Mouse (Mus musculus): Measurements from ENCODE around the gene Fyb2. TPM values are rescaled to one million over a fixed set of nuclear protein-coding genes. Genes with fewer than 3 reads are reported as not detected.

The Fyb2 gene
- total RNA-seq, 2 experiments from 2014 or later = 0.34 to 0.51 TPM

DNA sequence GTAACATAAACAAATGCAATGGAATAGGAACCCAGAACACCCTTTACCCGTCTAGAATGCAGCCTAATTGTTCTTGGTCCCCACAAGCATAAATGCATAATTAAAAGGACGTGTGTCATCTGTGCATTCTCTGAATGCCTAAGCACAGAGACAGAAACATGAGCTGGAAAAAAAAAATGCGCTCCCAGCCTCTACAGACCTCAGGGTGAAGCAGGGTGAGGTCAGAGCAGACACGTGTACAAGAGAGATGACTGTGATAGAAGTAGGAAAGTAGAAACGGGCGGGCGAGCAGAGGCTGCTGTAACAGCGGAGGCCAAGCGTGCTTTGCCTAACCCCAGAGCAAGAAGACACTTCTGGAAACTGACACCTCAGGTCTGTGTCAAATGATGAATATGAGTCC, 22.8 kb downstream of the Fyb2 start:
- DNase-seq (ENCODE audit: low spot score in 2 of 2) = no peak

DNA sequence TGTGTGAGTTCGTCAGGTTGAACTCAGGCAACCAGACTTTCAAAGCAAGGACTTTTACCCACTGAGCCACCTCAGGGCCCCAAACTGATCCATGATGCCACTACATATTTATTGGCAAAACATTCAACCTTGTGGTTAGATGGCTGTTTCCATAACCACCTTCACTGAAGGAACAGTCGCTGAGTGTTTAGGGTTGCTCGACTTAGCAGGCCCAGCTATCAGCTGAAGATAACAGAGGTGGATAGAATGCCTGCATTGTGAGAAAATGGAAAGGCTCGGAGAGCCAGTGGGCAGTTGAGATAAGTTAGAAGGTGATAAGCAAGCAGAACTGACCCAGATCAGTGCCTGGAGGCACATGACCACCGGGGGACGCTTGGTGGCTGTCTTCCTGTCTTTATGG, 26.3 kb downstream of the Fyb2 start:
- DNase-seq (ENCODE audit: low spot score in 2 of 2) = no peak

GRCm38 (mm10) chr4:104941895-104942294, 28.6 kb downstream of the Fyb2 start:
- no peak for DNase-seq (ENCODE audit: low spot score in 2 of 2)

- DNase-seq (ENCODE audit: low spot score in 2 of 2) = no peak
Observed at GRCm38 (mm10) chr4:104944482-104944881, 31.2 kb downstream of the Fyb2 start.

DNA sequence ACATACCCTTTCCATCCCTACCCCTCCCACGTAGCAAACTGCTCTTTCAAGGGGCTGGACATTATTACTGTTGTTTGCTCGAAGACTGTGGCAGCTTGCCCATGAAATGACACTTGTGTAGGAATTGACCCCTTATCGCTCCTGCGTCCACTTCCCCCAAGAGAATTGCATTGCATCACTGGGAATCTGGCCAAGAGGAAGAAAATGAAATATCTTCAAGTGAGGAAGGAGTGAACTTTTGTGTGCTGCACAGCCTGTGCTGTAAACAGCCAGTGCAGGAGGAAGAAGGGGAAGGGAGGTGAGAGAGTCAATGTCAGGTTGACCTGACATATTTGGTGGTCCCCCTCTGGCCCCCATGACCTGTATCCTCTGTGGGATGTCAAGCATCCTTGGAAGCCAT, 35.6 kb downstream of the Fyb2 start:
- no peak for DNase-seq (ENCODE audit: low spot score in 2 of 2)

DNA sequence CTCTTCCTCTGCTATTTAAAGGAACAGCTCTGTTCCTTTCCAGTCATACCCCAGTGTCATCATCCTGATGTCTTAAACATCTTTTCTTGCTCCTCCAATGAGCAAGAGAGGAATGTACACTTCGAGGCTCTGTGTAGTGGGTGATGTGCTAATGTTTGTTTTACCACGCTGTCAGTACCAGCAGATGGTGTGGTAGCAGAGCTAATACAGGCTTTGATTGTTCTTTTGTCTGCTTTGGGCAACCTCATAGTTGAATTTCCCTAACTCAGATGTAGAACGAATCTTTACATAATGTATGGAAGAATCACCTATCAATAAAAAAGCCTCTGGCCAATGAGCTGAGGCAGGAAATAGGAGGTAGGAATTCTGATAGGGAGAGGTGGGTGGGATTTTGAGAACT, 36.0 kb downstream of the Fyb2 start:
- DNase-seq (ENCODE audit: low spot score in 2 of 2) = no peak

DNA sequence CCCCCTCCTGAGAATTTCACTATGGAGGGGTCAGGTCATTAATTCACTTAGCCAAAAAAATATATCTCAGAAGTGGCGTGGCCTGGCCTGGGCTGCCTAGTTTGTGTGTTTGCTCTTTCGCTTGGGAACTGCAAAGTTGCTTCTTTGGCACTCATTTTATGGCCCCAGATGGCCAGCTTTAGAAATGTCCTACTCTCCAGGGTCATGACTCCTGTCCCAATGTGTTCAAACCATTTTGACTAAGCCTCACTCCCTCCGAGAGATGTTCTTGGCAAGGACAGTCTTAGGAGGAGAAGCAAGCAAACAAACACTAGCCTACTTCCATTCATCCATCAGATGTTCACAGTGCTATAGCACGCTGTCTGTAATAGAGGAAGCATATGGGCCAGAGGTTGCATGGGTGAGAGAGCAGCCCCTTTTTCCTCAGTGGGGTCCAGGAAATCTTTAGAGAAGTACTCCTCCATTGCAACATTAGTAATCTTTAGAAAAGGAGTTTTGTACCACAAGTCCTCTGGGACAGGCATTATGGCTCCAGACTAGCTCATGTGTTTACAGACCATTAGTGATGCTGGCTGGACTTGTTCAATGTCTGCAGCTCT, 38.1 kb downstream of the Fyb2 start:
- no peak for DNase-seq (ENCODE audit: low spot score in 2 of 2)

- DNase-seq (ENCODE audit: low spot score in 2 of 2) = no peak
Observed at GRCm38 (mm10) chr4:104956691-104957090, 43.4 kb downstream of the Fyb2 start.

DNA sequence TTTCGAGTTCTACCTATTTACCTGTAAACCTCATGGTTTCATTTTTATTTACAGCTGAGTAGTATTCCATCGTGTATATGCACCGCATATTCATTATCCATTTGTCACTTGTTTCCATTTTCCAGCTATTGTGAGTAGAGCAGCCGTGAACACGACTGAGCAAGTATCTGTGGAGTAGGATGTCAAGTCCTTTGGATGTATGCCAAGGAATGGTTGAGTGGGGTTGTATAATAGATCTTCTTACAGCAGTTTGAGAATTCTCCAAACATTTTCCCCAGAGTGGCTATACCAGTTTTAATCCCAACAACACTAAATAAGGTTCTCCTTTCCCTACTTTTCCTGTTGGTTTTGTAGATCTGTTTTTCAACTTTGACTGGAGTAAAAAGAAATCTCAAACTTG, 48.2 kb downstream of the Fyb2 start:
- DNase-seq (ENCODE audit: low spot score in 2 of 2) = no peak

GRCm38 (mm10) chr4:104972606-104973005, 59.4 kb downstream of the Fyb2 start:
- DNase-seq (ENCODE audit: low spot score in 2 of 2) = no peak

GRCm38 (mm10) chr4:104975162-104975830, 62.0 kb downstream of the Fyb2 start:
- DNase-seq (ENCODE audit: low spot score in 2 of 2) = no peak

DNA sequence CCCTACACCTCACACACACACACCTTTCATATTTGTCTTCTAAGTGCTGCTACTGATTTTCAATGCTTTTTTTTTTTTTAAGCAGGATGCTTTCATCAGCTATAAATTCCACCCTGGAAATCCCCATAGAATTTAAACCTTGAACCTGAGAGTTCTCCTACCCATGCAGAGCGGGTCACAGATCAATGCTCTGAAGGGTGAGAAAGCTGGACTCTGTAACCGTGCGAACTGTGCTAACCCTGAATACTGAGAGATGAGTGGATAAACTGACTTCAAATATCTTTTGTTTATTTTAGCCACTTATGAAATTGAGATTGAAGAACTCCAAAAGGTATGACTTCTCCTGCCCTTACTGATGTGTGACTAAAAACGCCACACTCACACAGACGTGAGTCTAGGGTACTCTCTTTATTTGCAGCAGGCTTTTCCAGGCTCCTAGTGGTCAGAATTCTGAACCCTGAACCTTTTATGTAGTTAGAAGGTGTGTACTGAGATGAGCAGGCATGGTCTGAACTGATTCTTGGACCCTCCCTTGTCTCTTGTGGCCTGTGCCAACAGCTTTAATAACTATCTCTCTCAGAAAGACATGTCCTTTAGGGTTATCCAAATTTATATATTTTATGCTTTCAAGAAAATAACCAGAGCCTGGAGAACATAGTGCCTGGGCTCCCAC, 72.8 kb downstream of the Fyb2 start:
- no peak for DNase-seq (ENCODE audit: low spot score in 2 of 2)

- DNase-seq (ENCODE audit: low spot score in 2 of 2) = no peak
Observed at GRCm38 (mm10) chr4:104987631-104988030, 74.4 kb downstream of the Fyb2 start.

DNA sequence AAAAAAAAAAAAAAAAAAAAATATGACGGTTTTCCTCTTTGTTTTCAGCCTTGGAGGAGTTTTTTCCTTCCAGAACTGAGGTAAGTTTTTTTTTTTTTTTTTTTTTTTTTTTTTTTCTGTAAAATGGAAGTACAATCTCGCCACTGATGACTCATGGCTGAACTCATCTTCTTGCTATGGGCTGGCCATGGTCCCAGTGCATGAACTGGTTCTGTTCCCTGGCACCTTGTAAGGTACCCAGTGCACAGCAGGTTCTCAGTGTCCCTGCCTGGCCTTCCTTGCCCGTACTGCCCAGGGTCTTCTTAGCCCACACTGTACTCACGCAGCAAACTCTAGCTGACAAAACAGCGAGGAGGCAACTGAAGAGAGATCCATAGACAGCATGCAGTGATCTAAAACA, 74.8 kb downstream of the Fyb2 start:
- no peak for DNase-seq (ENCODE audit: low spot score in 2 of 2)

- DNase-seq (ENCODE audit: low spot score in 2 of 2) = no peak
Observed at GRCm38 (mm10) chr4:104988709-104989108, 75.5 kb downstream of the Fyb2 start.

GRCm38 (mm10) chr4:104990016-104990415, 76.8 kb downstream of the Fyb2 start:
- no peak for DNase-seq (ENCODE audit: low spot score in 2 of 2)

DNA sequence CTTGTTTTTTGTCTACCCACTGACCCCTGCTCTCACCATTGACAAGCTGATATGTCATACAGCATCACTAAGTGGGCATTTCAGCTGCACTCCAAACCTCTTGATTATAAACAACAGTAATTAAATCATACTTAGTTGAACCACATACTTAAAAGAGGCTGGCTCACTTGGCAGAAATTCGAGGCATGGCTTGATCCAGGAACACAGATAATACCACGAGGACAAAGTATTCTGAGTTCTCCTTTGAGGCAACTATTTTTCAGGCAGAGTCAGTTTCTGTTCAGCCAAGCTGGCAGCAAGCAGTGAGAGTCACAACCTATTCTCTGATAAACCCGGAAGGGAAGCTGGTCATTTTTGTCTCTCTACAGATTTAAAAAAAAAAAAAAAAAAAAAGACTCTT, 77.4 kb downstream of the Fyb2 start:
- no peak for DNase-seq (ENCODE audit: low spot score in 2 of 2)

- DNase-seq (ENCODE audit: low spot score in 2 of 2) = no peak
Observed at GRCm38 (mm10) chr4:104992271-104992670, 79.0 kb downstream of the Fyb2 start.

DNA sequence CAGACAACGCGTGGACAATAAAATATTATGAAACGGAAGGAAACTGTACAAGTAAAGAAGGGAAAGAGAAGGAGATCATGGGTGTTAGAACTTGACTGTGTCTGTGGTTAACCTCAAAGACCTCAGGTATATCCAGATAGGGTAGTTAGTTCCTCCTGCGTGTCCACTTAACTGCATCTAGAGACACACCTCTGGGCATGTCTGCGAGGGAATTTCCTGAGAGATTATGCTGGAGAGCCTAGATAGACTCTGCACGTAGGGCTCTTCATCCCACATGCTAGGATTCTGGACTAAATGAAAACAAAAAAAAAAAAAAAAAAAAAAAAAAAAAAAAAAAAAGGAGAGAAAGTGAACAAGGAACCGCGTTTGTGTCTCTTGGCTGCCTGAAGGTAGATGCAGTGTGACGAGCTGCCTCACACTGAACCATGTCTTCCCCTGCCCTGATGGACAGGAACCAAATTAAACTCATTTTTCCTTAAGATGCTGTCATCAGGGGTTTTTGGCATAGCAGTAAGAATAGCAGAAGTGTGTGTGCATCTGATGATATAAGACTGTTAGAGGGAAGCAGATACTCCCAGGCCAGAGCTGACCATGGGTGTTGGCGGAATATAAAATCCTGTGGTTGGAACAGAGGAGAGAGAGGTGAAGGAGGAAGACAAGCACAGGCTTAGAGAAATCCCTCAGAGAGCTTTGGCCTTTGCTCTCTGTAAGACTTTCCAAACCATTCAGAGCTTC, 80.1 kb downstream of the Fyb2 start:
- DNase-seq (ENCODE audit: low spot score in 2 of 2) = no peak

DNA sequence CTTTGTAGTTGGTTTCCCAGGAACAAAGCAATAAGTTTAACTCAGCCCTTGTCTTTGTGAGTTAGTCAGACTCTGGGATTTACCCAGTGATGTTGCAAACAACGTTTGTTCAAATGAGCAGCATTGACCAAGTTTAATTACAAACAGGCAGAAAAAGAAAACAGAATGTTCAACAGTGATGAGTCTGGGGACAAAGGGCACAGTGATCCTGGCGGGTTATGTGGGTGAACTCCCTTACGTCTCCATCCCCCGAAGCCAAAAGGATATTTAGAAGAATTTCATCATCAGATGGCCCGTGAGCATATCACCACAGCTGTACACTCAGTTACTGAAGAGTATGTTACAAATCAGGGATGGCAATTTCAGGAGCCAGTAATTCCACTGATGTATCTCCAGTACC, 86.4 kb downstream of the Fyb2 start:
- DNase-seq (ENCODE audit: low spot score in 2 of 2) = no peak

- no peak for DNase-seq (ENCODE audit: low spot score in 2 of 2)
Observed at GRCm38 (mm10) chr4:105001736-105002135, 88.5 kb downstream of the Fyb2 start.

DNA sequence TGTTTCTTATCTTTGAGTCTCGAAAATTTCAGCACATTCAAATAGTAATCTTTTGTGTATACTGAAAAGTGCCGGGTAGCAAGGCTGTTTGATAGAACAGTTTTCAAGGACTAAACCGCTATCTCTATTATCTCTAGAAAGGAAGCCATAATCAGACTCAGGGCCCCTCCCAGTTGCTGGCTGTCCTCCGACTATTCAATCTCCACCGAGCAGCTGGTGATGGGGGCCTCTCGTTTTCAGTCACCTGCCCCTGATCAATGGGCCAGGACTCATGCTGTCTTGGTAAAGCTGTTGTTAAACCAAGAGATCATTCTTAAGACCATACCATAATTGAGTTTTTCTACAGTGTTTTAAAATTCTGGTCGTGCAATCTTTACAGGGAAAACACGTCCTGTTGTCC, 90.9 kb downstream of the Fyb2 start:
- DNase-seq (ENCODE audit: low spot score in 2 of 2) = no peak
